Mouse (Mus musculus) liver, embryonic 14.5 days (tissue): ENCODE measurements around the gene Cacna2d2.

Experiments used
- CTCF ChIP-seq: IDR thresholded peaks from 2 replicates; pipeline ENCODE4 v1.5.1; 2016; ENCODE audit warnings: antibody characterized with exemption, low read depth, control low read depth
- EP300 ChIP-seq: IDR thresholded peaks from 2 replicates; pipeline ENCODE4 v1.6.1; 2016; ENCODE audit warnings: antibody characterized with exemption, low read depth

- TF ChIP-seq CTCF (no peak), EP300 (no peak)
Observed at GRCm38 (mm10) chr9:107521711-107522399, 122.4 kb downstream of the Cacna2d2 start.
